Mouse (Mus musculus): ENCODE results near the gene 4930469K13Rik. TPM values are rescaled to one million over a fixed set of nuclear protein-coding genes. Genes with fewer than 3 reads are reported as not detected.

4930469K13Rik gene
- polyA plus RNA-seq, 1 experiment from 2014 or later, result not detected

DNA sequence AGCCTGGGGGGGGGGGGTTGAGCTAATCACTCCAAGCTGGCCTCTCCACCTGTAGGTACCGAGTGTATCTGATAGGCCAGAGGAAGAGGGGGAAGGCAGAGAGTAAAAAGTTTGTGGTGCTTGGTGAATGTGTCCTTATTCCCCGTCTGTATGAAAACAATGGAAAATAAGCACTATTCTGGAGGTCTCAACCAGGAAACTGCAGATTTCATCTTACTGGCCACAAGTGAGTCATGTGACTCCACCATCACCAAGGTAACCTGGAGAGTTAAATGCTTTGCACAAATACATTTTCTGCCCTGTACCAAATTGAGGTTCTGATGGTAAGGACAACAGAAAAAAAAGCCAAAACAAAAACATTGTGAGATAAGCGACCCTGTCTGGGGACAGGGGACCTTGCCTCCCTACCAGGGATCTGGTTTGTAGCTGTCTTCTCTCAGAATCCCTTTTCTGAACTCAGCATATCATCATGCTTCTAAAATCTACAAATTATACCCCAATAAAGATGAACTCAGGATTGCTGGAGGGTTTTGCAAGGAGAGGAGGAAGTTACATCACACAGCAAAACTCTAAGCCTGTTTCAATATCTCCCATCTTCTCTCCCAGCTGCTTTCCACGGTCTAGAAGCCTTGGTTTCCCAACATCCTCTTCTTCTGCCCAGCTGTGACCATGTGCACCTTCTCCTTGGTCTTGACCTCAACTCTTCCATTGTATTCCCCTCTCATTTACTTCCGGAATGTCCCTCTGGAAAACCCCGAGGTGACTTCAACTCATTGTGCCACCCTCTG lies 45.1 kb downstream of the 4930469K13Rik start:
- Histone ChIP-seq H3K4me2 (ENCODE audit: low read length) (no peak overlapping the region), H3K36me3 (ENCODE audit: control insufficient read depth, insufficient read depth, low read length) (no peaks in the 10 kb centered on the region), H3K27me3 (ENCODE audit: control insufficient read depth, insufficient read depth, low read length) (no peaks in the 10 kb centered on the region), H3K9ac (replicated peaks; ENCODE audit: low read length) (no peak overlapping the region), H3K4me1 (ENCODE audit: control insufficient read depth, insufficient read depth, low read length) (no peaks in the 10 kb centered on the region), H3K9me3 (ENCODE audit: control insufficient read depth, low read length) (no peaks in the 10 kb centered on the region), H3K4me3 (replicated peaks; ENCODE audit: low read depth, low read length) (no peak overlapping the region), H3K27ac (replicated peaks; ENCODE audit: low read depth, low read length) (no peak overlapping the region)
- ATAC-seq (ENCODE audit: low FRiP score, low TSS enrichment), result no peak
- no peak for DNase-seq
- 85% methylated on average over 6 of the region's 6 CpGs for WGBS

GRCm38 (mm10) chr11:34050643-34051042 lies 47.7 kb downstream of the 4930469K13Rik start:
- Histone ChIP-seq H3K36me3 (ENCODE audit: control insufficient read depth, insufficient read depth, low read length) (no peaks in the 10 kb centered on the region), H3K27me3 (ENCODE audit: control insufficient read depth, insufficient read depth, low read length) (no peaks in the 10 kb centered on the region), H3K9me3 (ENCODE audit: control insufficient read depth, low read length) (no peaks in the 10 kb centered on the region), H3K4me2 (ENCODE audit: low read length) (no peak overlapping the region), H3K9ac (replicated peaks; ENCODE audit: low read length) (no peak overlapping the region), H3K4me3 (replicated peaks; ENCODE audit: low read depth, low read length) (no peak overlapping the region), H3K27ac (replicated peaks; ENCODE audit: low read depth, low read length) (no peak overlapping the region), H3K4me1 (ENCODE audit: control insufficient read depth, insufficient read depth, low read length) (no peaks in the 10 kb centered on the region)
- no peak for DNase-seq
- WGBS, result 79% methylated on average over 2 of the region's 2 CpGs
- no peak for ATAC-seq (ENCODE audit: low FRiP score, low TSS enrichment)

DNA sequence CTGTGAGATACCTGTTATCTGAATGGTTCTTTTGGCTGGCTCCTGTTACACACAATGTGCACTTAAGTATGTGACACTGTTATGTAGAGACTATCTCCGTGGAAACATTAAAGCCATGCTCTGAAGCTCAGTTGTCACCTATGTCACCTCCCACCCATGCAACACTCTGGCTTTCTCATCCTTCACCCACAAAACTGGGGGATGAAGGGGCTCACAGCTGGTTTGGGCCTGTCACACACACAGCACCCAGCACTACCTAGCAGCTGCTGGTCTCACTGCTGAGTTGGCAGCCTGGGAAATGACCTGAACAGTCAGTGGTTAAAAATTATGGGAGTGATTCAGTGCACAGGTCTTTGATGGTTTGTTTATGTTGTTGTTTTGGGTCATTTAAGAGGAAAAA lies 48.3 kb downstream of the 4930469K13Rik start:
- Histone ChIP-seq H3K4me1 (ENCODE audit: control insufficient read depth, insufficient read depth, low read length) (no peaks in the 10 kb centered on the region), H3K4me3 (replicated peaks; ENCODE audit: low read depth, low read length) (no peak overlapping the region), H3K27me3 (ENCODE audit: control insufficient read depth, insufficient read depth, low read length) (no peaks in the 10 kb centered on the region), H3K4me2 (ENCODE audit: low read length) (no peak overlapping the region), H3K9ac (replicated peaks; ENCODE audit: low read length) (no peak overlapping the region), H3K36me3 (ENCODE audit: control insufficient read depth, insufficient read depth, low read length) (no peaks in the 10 kb centered on the region), H3K9me3 (ENCODE audit: control insufficient read depth, low read length) (no peaks in the 10 kb centered on the region), H3K27ac (replicated peaks; ENCODE audit: low read depth, low read length) (no peak overlapping the region)
- ATAC-seq (ENCODE audit: low FRiP score, low TSS enrichment), result no peak
- no peak for DNase-seq
- 90% methylated on average over 1 of the region's 1 CpGs for WGBS

- ATAC-seq (ENCODE audit: low FRiP score, low TSS enrichment), result no peak
- no peak overlapping the region for H3K4me2 ChIP-seq (ENCODE audit: low read length)
- H3K9me3 ChIP-seq (ENCODE audit: control insufficient read depth, low read length), result no peaks in the 10 kb centered on the region
- no peaks in the 10 kb centered on the region for H3K27me3 ChIP-seq (ENCODE audit: control insufficient read depth, insufficient read depth, low read length)
- no peak overlapping the region for H3K9ac ChIP-seq (replicated peaks; ENCODE audit: low read length)
- no peak for DNase-seq
- H3K4me1 ChIP-seq (ENCODE audit: control insufficient read depth, insufficient read depth, low read length), result no peaks in the 10 kb centered on the region
- no peaks in the 10 kb centered on the region for H3K36me3 ChIP-seq (ENCODE audit: control insufficient read depth, insufficient read depth, low read length)
- WGBS, result 89% methylated on average over 1 of the region's 1 CpGs
- H3K4me3 ChIP-seq (replicated peaks; ENCODE audit: low read depth, low read length), result no peak overlapping the region
- no peak overlapping the region for H3K27ac ChIP-seq (replicated peaks; ENCODE audit: low read depth, low read length)
Measured at GRCm38 (mm10) chr11:34049125-34049379, 49.3 kb downstream of the 4930469K13Rik start.

GRCm38 (mm10) chr11:34048375-34049124 lies 49.8 kb downstream of the 4930469K13Rik start:
- no peak for ATAC-seq (ENCODE audit: low FRiP score, low TSS enrichment)
- 93% methylated on average over 8 of the region's 8 CpGs for WGBS
- no peak for DNase-seq
- H3K4me2 ChIP-seq (ENCODE audit: low read length), result no peak overlapping the region
- no peak overlapping the region for H3K9ac ChIP-seq (replicated peaks; ENCODE audit: low read length)
- H3K27me3 ChIP-seq (ENCODE audit: control insufficient read depth, insufficient read depth, low read length), result no peaks in the 10 kb centered on the region
- H3K36me3 ChIP-seq (ENCODE audit: control insufficient read depth, insufficient read depth, low read length), result no peaks in the 10 kb centered on the region
- no peaks in the 10 kb centered on the region for H3K9me3 ChIP-seq (ENCODE audit: control insufficient read depth, low read length)
- H3K4me3 ChIP-seq (replicated peaks; ENCODE audit: low read depth, low read length), result no peak overlapping the region
- H3K27ac ChIP-seq (replicated peaks; ENCODE audit: low read depth, low read length), result no peak overlapping the region
- H3K4me1 ChIP-seq (ENCODE audit: control insufficient read depth, insufficient read depth, low read length), result no peaks in the 10 kb centered on the region

DNA sequence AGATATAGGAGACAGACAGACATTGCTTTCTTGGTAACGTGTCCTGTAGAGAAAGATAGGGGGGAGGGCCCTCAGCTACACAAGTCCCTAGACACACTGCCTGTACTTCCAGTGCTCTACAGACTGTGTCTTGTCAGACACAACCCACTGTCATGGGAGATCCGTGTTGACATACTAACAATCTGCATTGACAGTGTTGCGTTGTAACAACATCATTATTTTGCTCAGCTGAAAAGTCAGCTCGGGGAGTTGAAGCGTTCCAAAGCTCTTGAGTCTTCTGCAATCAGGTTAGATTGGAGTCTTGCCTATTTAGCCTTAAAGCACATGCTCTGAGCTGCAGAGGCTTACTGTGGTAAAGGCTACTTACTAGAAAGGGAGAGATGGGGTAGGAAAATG lies 50.8 kb downstream of the 4930469K13Rik start:
- no peaks in the 10 kb centered on the region for H3K27me3 ChIP-seq (ENCODE audit: control insufficient read depth, insufficient read depth, low read length)
- no peaks in the 10 kb centered on the region for H3K36me3 ChIP-seq (ENCODE audit: control insufficient read depth, insufficient read depth, low read length)
- H3K4me1 ChIP-seq (ENCODE audit: control insufficient read depth, insufficient read depth, low read length), result no peaks in the 10 kb centered on the region
- no peaks in the 10 kb centered on the region for H3K9me3 ChIP-seq (ENCODE audit: control insufficient read depth, low read length)
- 91% methylated on average over 5 of the region's 5 CpGs for WGBS
- no peak overlapping the region for H3K4me3 ChIP-seq (replicated peaks; ENCODE audit: low read depth, low read length)
- DNase-seq (no peak), ATAC-seq (ENCODE audit: low FRiP score, low TSS enrichment) (no peak)
- no peak overlapping the region for H3K4me2 ChIP-seq (ENCODE audit: low read length)
- no peak overlapping the region for H3K9ac ChIP-seq (replicated peaks; ENCODE audit: low read length)
- H3K27ac ChIP-seq (replicated peaks; ENCODE audit: low read depth, low read length), result no peak overlapping the region

- Histone ChIP-seq H3K4me1 (ENCODE audit: control insufficient read depth, insufficient read depth, low read length) (no peaks in the 10 kb centered on the region), H3K27me3 (ENCODE audit: control insufficient read depth, insufficient read depth, low read length) (no peaks in the 10 kb centered on the region), H3K9ac (replicated peaks; ENCODE audit: low read length) (no peak within 1 kb of the TSS), H3K4me2 (ENCODE audit: low read length) (no peak within 1 kb of the TSS), H3K27ac (replicated peaks; ENCODE audit: low read depth, low read length) (no peak within 1 kb of the TSS), H3K9me3 (ENCODE audit: control insufficient read depth, low read length) (no peaks in the 10 kb centered on the region), H3K4me3 (replicated peaks; ENCODE audit: low read depth, low read length) (no peak within 1 kb of the TSS), H3K36me3 (ENCODE audit: control insufficient read depth, insufficient read depth, low read length) (no peaks in the 10 kb centered on the region)
- WGBS, result 91% methylated on average over 6 of the region's 6 CpGs
- no peak for DNase-seq
- ATAC-seq (ENCODE audit: low FRiP score, low TSS enrichment), result no peak
Measured at GRCm38 (mm10) chr11:34046767-34047541, 51.4 kb downstream of the 4930469K13Rik start, which contains the start of gene Lcp2. Lcp2 (plus strand) TSS chr11:34046920.

GRCm38 (mm10) chr11:34042808-34043207 lies 55.5 kb downstream of the 4930469K13Rik start:
- H3K9me3 ChIP-seq (ENCODE audit: control insufficient read depth, low read length), result no peaks in the 10 kb centered on the region
- no peak overlapping the region for H3K4me3 ChIP-seq (replicated peaks; ENCODE audit: low read depth, low read length)
- no peak overlapping the region for H3K4me2 ChIP-seq (ENCODE audit: low read length)
- H3K4me1 ChIP-seq (ENCODE audit: control insufficient read depth, insufficient read depth, low read length), result no peaks in the 10 kb centered on the region
- 79% methylated on average over 1 of the region's 1 CpGs for WGBS
- no peak overlapping the region for H3K27ac ChIP-seq (replicated peaks; ENCODE audit: low read depth, low read length)
- H3K36me3 ChIP-seq (ENCODE audit: control insufficient read depth, insufficient read depth, low read length), result no peaks in the 10 kb centered on the region
- no peak for ATAC-seq (ENCODE audit: low FRiP score, low TSS enrichment)
- no peak for DNase-seq
- no peak overlapping the region for H3K9ac ChIP-seq (replicated peaks; ENCODE audit: low read length)
- no peaks in the 10 kb centered on the region for H3K27me3 ChIP-seq (ENCODE audit: control insufficient read depth, insufficient read depth, low read length)
